Mouse (Mus musculus) spleen, adult 2 months (tissue): ENCODE results near the gene Fpr2. TPM values are rescaled to one million over a fixed set of nuclear protein-coding genes. Genes with fewer than 3 reads are reported as not detected.

Experiments used
- DNase-seq, 2 experiments: peaks; one replicate each; pipeline versions ENCODE4 v3.0.0 to v3.0.0-alpha.2; 2012 to 2021; ENCODE audit warnings: low spot score in 2 of 2, low read depth in 1 of 2
- H3K27ac ChIP-seq: fragments of 200-500 bp; 2 replicates; pipeline ENCODE4 v1.5.1; 2012; ENCODE audit warnings: low read length, inconsistent platforms; ENCODE audit not compliant: insufficient read depth
- H3K27me3 ChIP-seq: fragments of 200-500 bp; 2 replicates; pipeline ENCODE4 v1.6.1; 2012; ENCODE audit warnings: mild to moderate bottlenecking, moderate library complexity, low read length, inconsistent platforms; ENCODE audit not compliant: control insufficient read depth, insufficient read depth
- H3K36me3 ChIP-seq: fragments of 200-500 bp; 2 replicates; pipeline ENCODE4 v1.6.1; 2012; ENCODE audit warnings: mild to moderate bottlenecking, low read length, inconsistent platforms; ENCODE audit not compliant: control insufficient read depth, insufficient read depth
- H3K4me1 ChIP-seq: fragments of 200-500 bp; 2 replicates; pipeline ENCODE4 v1.6.1; 2011; ENCODE audit warnings: inconsistent platforms; ENCODE audit not compliant: control insufficient read depth, insufficient read depth, insufficient read length
- H3K4me3 ChIP-seq: fragments of 200-500 bp; 2 replicates; pipeline ENCODE4 v1.5.1; 2011; ENCODE audit warnings: mild to moderate bottlenecking, inconsistent platforms; ENCODE audit not compliant: insufficient read depth, insufficient read length; ENCODE audit errors: extremely low read depth
- CTCF ChIP-seq: fragments of 200-500 bp; IDR thresholded peaks from 2 replicates; pipeline ENCODE4 v1.5.1; 2011; ENCODE audit warnings: mild to moderate bottlenecking, inconsistent platforms; ENCODE audit not compliant: insufficient read depth, insufficient read length, insufficient replicate concordance; ENCODE audit errors: extremely low read depth
- POLR2A ChIP-seq: fragments of 200-500 bp; IDR thresholded peaks from 2 replicates; pipeline ENCODE4 v1.6.1; 2011; ENCODE audit warnings: low read depth, low read length, inconsistent platforms
- WGBS: fragments of 180-500 bp; shearing (Covaris S2); methylation state at CpG from one replicate; pipeline ENCODE4 v1.1.7; 2018; 5-methylcytosine and 5-hydroxymethylcytosine counted together
- polyA plus RNA-seq: library from polyadenylated mRNA; depleted of rRNA; stranded (reverse); fragments of >200 nt; gene quantifications from 2 replicates; pipeline ENCODE4 v1.2.3, GENCODE M21; 2012

Gene Fpr2
- polyA plus RNA-seq, 1 experiment, result 2.8 TPM

- Histone ChIP-seq H3K27me3 (no peaks in the 10 kb centered on the region; the same call in 1 of the 2 replicates), H3K36me3 (no peaks in the 10 kb centered on the region), H3K4me3 (no peak overlapping the region), H3K27ac (no peak overlapping the region), H3K4me1 (no peaks in the 10 kb centered on the region; the same call in 1 of the 2 replicates)
- WGBS, result 77% methylated on average over 3 of the region's 3 CpGs
- TF ChIP-seq POLR2A, result no peak
- TF ChIP-seq CTCF, result no peak
- DNase-seq, result no peak
Measured at GRCm38 (mm10) chr17:17882672-17883071, 5.0 kb upstream of the Fpr2 start.

- TF ChIP-seq POLR2A (no peak), CTCF (no peak)
- no peak for DNase-seq
- Histone ChIP-seq H3K36me3 (no peaks in the 10 kb centered on the region), H3K27me3 (no peaks in the 10 kb centered on the region; the same call in 1 of the 2 replicates), H3K27ac (no peak within 1 kb of the TSS), H3K4me1 (no peaks in the 10 kb centered on the region), H3K4me3 (no peak within 1 kb of the TSS; the same call in 1 of the 2 replicates)
- WGBS, result 75% methylated on average over 1 of the region's 1 CpGs
Measured at GRCm38 (mm10) chr17:17883840-17884239, 3.8 kb upstream of the Fpr2 start, which contains the start of gene Fpr1. Fpr1 (minus strand) TSS chr17:17883940.

DNA sequence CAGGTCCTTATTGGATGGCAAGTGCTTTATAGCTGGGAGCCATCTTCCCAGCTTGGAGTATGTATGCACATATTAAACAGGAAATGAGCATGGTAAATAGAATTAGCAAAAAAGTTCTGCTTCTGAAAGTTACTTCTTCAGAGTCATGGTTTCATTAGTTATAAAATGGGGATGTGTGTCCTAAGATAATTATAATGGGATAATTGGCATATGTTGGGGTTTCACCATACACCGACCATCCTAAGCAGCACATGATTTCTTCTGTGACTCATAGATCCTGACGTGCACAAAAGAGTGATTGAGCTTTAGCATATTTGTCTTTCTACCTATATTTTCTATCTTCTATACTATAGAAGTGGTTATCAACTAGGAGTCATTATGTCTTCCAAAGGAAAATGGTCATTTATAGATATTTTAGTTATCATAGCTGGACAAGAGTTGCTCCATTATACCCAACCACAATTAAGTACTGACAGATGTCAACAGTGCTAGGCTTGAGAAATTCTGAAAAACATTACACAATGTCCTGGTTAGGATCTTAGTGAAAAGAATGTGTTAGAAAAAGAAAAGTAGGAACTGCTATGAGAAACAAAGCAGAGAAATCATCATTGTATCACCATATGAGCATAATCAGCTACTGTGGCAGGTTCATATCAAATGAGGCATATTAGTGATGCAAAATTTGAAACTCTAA lies 2.3 kb downstream of the Fpr2 start:
- no peak overlapping the region for H3K4me3 ChIP-seq
- no peaks in the 10 kb centered on the region for H3K4me1 ChIP-seq
- TF ChIP-seq CTCF, result no peak
- TF ChIP-seq POLR2A, result no peak
- 85% methylated on average over 2 of the region's 2 CpGs for whole genome bisulfite sequencing
- DNase-seq, result no peak
- no peak overlapping the region for H3K27ac ChIP-seq
- H3K27me3 ChIP-seq, result no peaks in the 10 kb centered on the region
- no peaks in the 10 kb centered on the region for H3K36me3 ChIP-seq

DNA sequence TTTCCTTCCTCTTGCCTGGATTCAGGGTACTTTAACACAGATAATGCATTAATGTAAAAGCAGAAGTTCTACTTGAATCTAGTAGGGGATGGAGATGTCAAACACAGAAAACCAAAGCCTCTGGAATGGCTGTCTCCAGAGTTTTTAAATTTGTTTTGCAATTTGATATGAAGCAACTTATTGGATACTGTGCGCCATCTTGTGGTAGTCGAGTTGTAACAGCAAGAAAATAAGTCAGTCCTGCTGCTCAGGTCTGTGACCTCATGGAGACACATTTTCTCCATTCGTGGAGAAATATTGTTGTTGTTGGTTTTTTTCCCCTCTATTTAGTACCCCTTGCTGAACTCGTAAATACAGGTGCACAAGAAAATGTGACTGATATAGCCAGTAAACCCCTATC lies 8.4 kb downstream of the Fpr2 start:
- WGBS, result 3% methylated on average over 4 of the region's 4 CpGs
- Histone ChIP-seq H3K27me3 (no peaks in the 10 kb centered on the region), H3K4me3 (no peak overlapping the region), H3K4me1 (no peaks in the 10 kb centered on the region), H3K27ac (no peak overlapping the region), H3K36me3 (no peaks in the 10 kb centered on the region)
- TF ChIP-seq CTCF, result peak; percentile 14; the same call in 1 of the 2 replicates
- no peak for TF ChIP-seq POLR2A
- peak in 1 of 2 experiments; percentile 7 for DNase-seq

DNA sequence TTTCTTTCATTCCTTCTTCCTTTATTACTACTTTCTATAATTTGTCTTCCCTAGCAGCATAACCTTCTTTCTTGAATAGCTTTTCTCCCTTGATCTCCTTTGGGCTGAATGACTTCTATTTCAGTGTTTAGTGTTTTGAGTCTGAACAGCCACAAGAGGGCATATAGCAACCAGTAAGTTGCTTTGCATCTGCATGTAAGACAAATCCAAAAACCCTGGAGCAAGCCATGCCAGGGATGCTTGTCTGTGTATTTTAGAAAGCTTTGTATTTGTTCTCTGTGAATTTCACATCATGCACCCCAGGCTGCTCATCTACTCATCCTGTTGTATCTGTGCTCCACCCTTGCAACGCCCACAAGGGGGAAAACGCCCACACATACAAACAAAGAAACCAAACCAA lies 11.6 kb downstream of the Fpr2 start:
- TF ChIP-seq CTCF, result no peak
- no peak for TF ChIP-seq POLR2A
- Histone ChIP-seq H3K4me3 (no peak overlapping the region), H3K36me3 (no peaks in the 10 kb centered on the region), H3K27me3 (no peaks in the 10 kb centered on the region), H3K4me1 (no peaks in the 10 kb centered on the region), H3K27ac (no peak overlapping the region)
- WGBS, result 82% methylated on average over 2 of the region's 2 CpGs
- no peak for DNase-seq

- TF ChIP-seq CTCF, result no peak
- no peak for TF ChIP-seq POLR2A
- Histone ChIP-seq H3K27me3 (no peaks in the 10 kb centered on the region), H3K4me1 (no peaks in the 10 kb centered on the region), H3K4me3 (no peak overlapping the region), H3K27ac (no peak overlapping the region), H3K36me3 (no peaks in the 10 kb centered on the region)
- DNase-seq, result peak; percentile 13 to 19
- 18% methylated on average over 1 of the region's 1 CpGs for WGBS
Measured at GRCm38 (mm10) chr17:17900768-17901167, 13.1 kb downstream of the Fpr2 start.
